Mouse (Mus musculus) left cerebral cortex, postnatal 36 days (tissue): ENCODE data around the gene Tnpo2. TPM values are rescaled to one million over a fixed set of nuclear protein-coding genes. Genes with fewer than 3 reads are reported as not detected.
A peak's percentile ranks its signal among the peaks of the same experiment; 100 is the strongest.
"Not testable (repeated sequence)": the region's sequence is repeated elsewhere in the genome, so short reads cannot be mapped to it uniquely, and the experiment has no call there.

ENCODE experiments used
- DNase-seq, 2 experiments: peaks; one replicate each; pipeline ENCODE4 v3.0.0; 2021 to 2022; ENCODE audit warnings: low spot score in 2 of 2, mixed read lengths in 1 of 2
- intact Hi-C: fragments of 180-260 bp; cut with DNase I; formaldehyde crosslinking; loops from one replicate; pipeline ENCODE4 v1.15.1; 2025
- total RNA-seq, 2 experiments: library from RNA; stranded (reverse); gene quantifications; 2 replicates each; pipeline ENCODE4 v1.2.3; 2021

Gene Tnpo2
- total RNA-seq, 2 experiments from 2014 or later, result 160 to 169 TPM

DNA sequence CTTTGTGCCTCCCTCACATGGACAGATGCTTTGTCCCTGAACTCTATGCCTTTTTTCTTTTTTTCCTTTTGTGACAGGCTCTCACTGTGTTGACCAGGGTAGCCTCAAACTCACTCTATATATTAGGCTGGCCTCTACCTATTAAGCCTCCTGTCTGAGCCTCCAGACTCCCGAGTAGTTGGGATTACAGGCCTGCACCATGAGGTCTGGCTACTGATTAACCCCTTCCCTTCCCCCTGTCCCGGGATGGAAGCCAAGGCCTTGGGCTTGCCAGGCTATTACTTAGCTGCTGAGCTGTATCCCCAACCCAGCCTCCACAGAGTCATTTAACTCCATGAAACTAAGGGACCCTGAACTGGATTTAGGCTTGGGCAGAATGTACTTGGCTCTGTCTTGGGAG lies 28.5 kb downstream of the Tnpo2 start:
- intact Hi-C loops, result no loop called here
- no peak for DNase-seq

GRCm38 (mm10) chr8:85067155-85067554 lies 30.4 kb downstream of the Tnpo2 start:
- intact Hi-C loops, result no loop called here
- DNase-seq, result no peak

DNA sequence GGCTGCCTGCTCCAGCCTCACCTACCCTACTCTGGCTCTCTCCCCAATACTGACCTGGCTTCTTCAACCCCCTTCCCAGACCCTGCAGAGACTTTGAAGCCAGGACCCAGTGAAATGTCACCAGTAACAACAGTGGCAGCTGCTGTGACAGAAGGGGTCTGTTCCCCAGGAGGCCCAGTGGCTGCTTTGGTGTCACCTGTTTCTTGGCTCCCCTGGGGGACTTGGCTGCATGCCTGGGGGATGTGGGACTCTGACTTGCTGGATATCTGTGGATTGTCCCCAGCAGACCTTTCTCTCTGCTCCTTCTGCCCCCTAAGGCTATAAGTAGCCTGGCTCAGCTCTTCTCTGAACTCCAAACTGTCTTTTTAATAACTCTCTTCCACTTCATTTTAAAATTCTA lies 31.3 kb downstream of the Tnpo2 start, which contains the start of gene Gm5741:
Gene Gm5741, minus strand, starts transcription at position 1 of the 400 bp plus-strand sequence.
- intact Hi-C loops, result no loop called here

GRCm38 (mm10) chr8:85071041-85071440 lies 34.3 kb downstream of the Tnpo2 start:
- intact Hi-C loops, result loop anchor here (5.0 to 10.0 kb wide), 2 partner anchors 34 to 224 kb away; partner anchors contain the start of genes Orc6, Tnpo2 and Vps35
- DNase-seq, result no peak

More for the DNA sequence above, 31.3 kb downstream of the Tnpo2 start, which contains the start of gene Gm5741:
- DNase-seq, result no peak

GRCm38 (mm10) chr8:85071514-85072281 lies 35.0 kb downstream of the Tnpo2 start, which contains the start of gene Dhps:
Dhps (plus strand) TSS chr8:85071757.
- peak; percentile 88 to 91 for DNase-seq
- intact Hi-C loops, result loop anchor here (5.0 to 10.0 kb wide), 2 partner anchors 34 to 223 kb away; partner anchors contain the start of genes Orc6, Tnpo2 and Vps35

- intact Hi-C loops, result loop anchor here (5.0 to 10.0 kb wide), 2 partner anchors 35 to 222 kb away; partner anchors contain the start of genes Orc6, Tnpo2 and Vps35
- no peak for DNase-seq
Measured at GRCm38 (mm10) chr8:85072364-85072929, 35.7 kb downstream of the Tnpo2 start.

GRCm38 (mm10) chr8:85073041-85073612 lies 36.4 kb downstream of the Tnpo2 start:
- intact Hi-C loops, result loop anchor here (5.0 to 10.0 kb wide), 2 partner anchors 36 to 222 kb away; partner anchors contain the start of genes Orc6, Tnpo2 and Vps35
- no peak for DNase-seq

- intact Hi-C loops, result loop anchor here (5.0 to 10.0 kb wide), 2 partner anchors 37 to 221 kb away; partner anchors contain the start of genes Orc6, Tnpo2 and Vps35
Measured at GRCm38 (mm10) chr8:85074167-85074566, 37.5 kb downstream of the Tnpo2 start.

GRCm38 (mm10) chr8:85074617-85075016 lies 37.9 kb downstream of the Tnpo2 start:
- DNase-seq, result no peak
- intact Hi-C loops, result loop anchor here (5.0 to 10.0 kb wide), 2 partner anchors 37 to 220 kb away; partner anchors contain the start of genes Orc6, Tnpo2 and Vps35

More at GRCm38 (mm10) chr8:85074167-85074566, 37.5 kb downstream of the Tnpo2 start:
- no peak for DNase-seq

GRCm38 (mm10) chr8:85076001-85076400 lies 39.3 kb downstream of the Tnpo2 start:
- no peak for DNase-seq
- intact Hi-C loops, result loop anchor here (2.0 to 10.0 kb wide), 2 partner anchors 95 to 219 kb away; partner anchors contain the start of genes Orc6 and Vps35

- intact Hi-C loops, result loop anchor here (2.0 to 10.0 kb wide), 2 partner anchors 94 to 218 kb away; partner anchors contain the start of genes Orc6 and Vps35
- peak; percentile 76 to 78 for DNase-seq
Measured at GRCm38 (mm10) chr8:85076993-85077392, 40.3 kb downstream of the Tnpo2 start.

DNA sequence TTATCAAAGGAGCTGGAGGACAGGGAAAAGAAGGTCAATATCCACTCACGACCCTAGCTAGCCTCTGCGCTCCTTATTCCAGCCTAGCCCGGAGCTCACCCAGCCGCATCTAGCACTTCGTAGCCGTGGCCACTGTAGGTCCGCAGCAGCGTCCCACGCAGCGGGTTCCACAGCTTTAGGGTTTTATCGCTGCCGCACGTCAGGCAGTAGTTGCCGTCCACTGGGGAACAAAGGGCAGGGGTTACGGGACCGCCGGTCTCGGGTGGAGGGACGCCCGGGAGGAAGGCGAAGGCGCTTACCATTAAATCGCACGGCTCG lies 43.5 kb downstream of the Tnpo2 start:
- DNase-seq, result no peak
- intact Hi-C loops, result loop anchor here (5.0 kb wide), 1 partner anchor 37 kb away; no protein-coding TSS in a partner anchor

DNA sequence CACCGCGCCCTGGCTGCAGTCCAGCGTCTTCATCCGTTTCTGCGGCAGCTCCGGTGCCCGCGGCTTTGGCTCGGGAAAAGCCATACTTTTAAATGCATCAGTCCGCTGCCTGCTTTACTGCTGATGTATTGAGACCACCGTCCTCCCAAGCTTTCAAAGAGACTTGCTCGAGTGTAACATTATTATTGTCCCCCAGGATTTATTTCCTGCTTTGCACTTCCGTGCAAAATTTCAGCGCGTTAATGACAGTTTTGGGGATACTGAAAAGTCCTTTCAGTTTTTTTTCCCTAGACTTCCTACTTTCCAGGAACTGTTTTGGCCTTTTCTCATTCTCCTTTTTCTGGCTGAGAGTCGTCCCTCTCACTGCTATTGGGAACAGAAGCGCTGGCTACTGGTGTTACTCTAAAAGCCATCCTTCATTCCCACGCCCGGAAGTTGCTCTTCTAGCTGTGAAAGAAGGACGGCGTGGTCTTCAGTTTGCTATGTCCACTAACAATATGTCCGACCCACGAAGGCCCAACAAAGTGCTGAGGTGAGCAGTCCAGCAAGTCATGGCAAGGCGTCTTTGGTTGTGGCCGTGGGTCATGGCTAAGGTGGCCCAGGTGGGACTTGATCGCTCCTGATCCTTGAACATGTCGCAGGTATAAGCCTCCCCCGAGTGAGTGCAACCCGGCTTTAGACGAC lies 44.0 kb downstream of the Tnpo2 start, which contains the start of gene Wdr83os:
Gene Wdr83os, plus strand, starts transcription at position 209 of the 684 bp plus-strand sequence.
- intact Hi-C loops, result loop anchor here (5.0 kb wide), 1 partner anchor 37 kb away; no protein-coding TSS in a partner anchor

GRCm38 (mm10) chr8:85081216-85081555 lies 44.5 kb downstream of the Tnpo2 start, which contains the start of gene Wdr83:
Wdr83 (minus strand) TSS chr8:85081306.
- intact Hi-C loops, result loop anchor here (5.0 kb wide), 1 partner anchor 36 kb away; no protein-coding TSS in a partner anchor
- DNase-seq, result no peak

More for the DNA sequence above, 44.0 kb downstream of the Tnpo2 start, which contains the start of gene Wdr83os:
- DNase-seq, result peak; percentile 50 to 60

DNA sequence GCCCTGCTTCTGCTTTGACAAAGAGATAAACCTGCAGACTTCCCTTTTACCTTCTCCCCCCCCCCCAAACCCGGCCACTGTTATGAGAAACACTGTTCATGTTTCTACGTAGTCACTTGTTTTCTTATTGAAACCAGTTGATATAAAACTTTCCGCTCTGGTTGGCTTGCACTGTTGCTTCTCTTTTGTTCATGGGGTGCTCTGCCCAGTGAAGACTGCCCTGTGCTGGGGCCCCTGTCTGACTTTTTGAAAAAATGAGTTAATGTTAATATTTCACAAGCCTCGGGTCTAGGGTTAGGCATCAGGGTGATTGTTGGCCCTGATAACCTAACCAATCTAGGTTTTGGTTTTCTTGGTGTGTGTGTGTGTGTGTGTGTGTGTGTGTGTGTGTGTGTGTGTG lies 45.5 kb downstream of the Tnpo2 start:
- intact Hi-C loops, result loop anchor here (5.0 kb wide), 1 partner anchor 35 kb away; no protein-coding TSS in a partner anchor
- DNase-seq, result not testable (repeated sequence)

DNA sequence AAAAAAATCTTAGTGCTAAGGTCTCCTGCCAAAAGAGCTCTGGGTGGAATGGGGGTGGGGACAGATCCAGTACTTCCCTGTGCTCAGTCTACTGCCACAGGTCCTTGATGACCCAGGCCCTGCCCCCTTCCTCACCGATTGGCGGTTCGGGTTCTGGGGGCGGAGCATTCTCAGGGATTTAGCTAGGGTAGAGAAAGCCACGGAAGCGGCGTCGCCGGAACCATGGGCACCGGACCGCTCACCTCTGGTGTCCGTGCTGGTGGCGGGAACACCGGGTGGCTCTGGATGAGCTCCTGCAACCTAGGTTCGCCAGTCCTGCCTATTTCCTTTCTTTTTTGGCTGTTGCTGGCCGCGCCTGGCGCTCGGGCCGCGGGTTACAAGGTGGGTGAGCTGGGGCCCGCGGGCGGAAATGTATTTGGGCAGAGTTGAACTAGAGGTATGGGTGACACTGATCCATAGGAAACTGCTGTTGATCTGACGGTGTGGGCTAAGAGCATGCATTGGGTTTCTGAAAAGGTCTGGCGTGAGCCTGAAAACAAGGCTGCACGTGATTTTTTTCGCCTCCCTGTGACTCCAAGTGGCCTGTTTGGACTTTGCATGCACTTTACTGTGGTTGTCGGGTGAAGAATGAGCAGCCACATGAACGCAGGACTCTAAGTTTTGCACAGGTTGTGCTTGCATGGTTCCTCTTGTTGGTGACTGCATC lies 46.5 kb downstream of the Tnpo2 start, which contains the start of gene Man2b1:
Gene Man2b1, plus strand, starts transcription at position 163 of the 706 bp plus-strand sequence.
- peak; percentile 85 to 87 for DNase-seq
- intact Hi-C loops, result loop anchor here (5.0 kb wide), 1 partner anchor 34 kb away; no protein-coding TSS in a partner anchor

GRCm38 (mm10) chr8:85084633-85085032 lies 47.9 kb downstream of the Tnpo2 start:
- intact Hi-C loops, result loop anchor here (5.0 kb wide), 1 partner anchor 33 kb away; no protein-coding TSS in a partner anchor
- DNase-seq, result no peak

DNA sequence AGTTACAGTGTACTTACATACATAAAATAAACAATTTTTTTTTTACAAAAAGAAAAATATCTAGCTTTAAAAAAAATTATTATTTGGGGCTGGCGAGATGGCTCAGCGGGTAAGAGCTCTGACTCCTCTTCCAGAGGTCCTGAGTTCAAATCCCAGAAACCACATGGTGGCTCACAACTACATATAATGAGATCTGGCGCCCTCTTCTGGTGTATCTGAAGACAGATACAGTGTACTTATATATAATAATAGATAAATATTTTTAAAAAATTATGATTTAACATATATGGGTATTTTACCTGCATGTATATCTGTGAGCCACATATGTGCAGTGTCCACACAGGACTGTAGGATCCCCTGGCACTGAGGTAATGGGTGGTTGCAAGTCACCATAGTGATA lies 49.5 kb downstream of the Tnpo2 start:
- intact Hi-C loops, result no loop called here

More for the DNA sequence above, 49.5 kb downstream of the Tnpo2 start:
- DNase-seq, result no peak
